Mouse (Mus musculus) macrophage (primary cell): ENCODE data around the gene Atp5e. TPM values are rescaled to one million over a fixed set of nuclear protein-coding genes. Genes with fewer than 3 reads are reported as not detected.

ENCODE experiments used
- H3K27ac ChIP-seq: fragments of 350-480 bp; formaldehyde crosslinking; 2 replicates; pipeline ENCODE4 v1.9.0; 2021
- H3K36me3 ChIP-seq: fragments of 350-480 bp; formaldehyde crosslinking; 2 replicates; pipeline ENCODE4 v1.9.0; 2021; ENCODE audit errors: inconsistent target
- H3K4me3 ChIP-seq: fragments of 350-480 bp; formaldehyde crosslinking; 2 replicates; pipeline ENCODE4 v1.9.0; 2021; ENCODE audit errors: inconsistent target
- H3K79me2 ChIP-seq: fragments of 350-480 bp; formaldehyde crosslinking; 2 replicates; pipeline ENCODE4 v1.9.0; 2021; ENCODE audit errors: inconsistent target
- WGBS: methylation state at CpG from one replicate; pipeline ENCODE4 v1.1.7; 2026; ENCODE audit warnings: inconsistent platforms; ENCODE audit not compliant: missing documents; 5-methylcytosine and 5-hydroxymethylcytosine counted together
- polyA plus RNA-seq: library from polyadenylated mRNA; stranded (reverse); fragments of 250-400 nt; gene quantifications from 3 replicates; pipeline ENCODE4 v1.2.4, GENCODE M21; 2018; ENCODE audit warnings: inconsistent platforms

Atp5e gene
- polyA plus RNA-seq, 1 experiment from 2014 or later = 62.0 TPM

DNA sequence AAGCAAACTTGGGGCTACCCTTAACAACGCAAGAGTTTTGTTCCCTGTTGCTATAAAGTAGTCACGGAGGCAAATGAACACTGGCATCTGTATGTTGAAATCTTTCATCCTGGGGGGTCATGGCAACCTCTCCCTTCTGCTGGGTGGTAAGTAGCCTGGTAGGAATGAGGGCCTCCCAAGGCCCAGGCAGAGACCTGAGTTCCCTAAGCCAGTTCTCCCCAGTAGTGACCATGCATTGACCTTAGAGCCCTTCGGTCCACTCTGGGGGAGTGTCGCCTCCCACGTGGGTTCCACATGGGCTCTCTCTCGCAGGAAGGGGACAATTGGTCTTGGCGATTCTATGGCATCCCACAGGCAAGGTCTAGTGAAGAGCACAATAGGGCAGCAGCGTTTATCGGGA, 23.9 kb downstream of the Atp5e start:
- H3K27ac ChIP-seq = peak overlapping the region; percentile 94
- 73% methylated on average over 9 of the region's 9 CpGs for WGBS
- peaks cover 10% of the 10 kb centered on the region for H3K36me3 ChIP-seq
- peaks cover 38% of the 10 kb centered on the region for H3K79me2 ChIP-seq
- H3K4me3 ChIP-seq = no peak overlapping the region

DNA sequence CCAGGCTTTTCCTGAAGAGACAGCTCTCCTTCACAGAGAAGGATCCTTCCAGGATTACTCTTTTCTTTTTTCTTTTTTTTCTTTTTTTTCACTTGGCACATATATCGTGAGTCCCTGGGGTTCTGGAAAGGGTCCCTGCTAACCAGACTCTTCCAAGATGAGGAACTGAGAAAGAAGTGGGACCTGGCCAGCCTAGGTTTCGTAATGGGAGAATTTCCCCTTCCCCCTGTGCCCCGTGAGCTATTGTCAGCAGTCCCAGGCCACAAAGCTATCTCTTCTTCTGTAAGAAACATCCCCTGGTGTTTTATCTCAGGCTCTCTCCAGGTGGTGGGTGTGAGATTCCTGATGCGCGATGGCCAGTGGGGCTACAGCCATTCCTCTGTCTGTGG, 24.5 kb downstream of the Atp5e start:
- H3K4me3 ChIP-seq = peak overlapping the region; percentile 17; the same call in 1 of the 2 replicates

DNA sequence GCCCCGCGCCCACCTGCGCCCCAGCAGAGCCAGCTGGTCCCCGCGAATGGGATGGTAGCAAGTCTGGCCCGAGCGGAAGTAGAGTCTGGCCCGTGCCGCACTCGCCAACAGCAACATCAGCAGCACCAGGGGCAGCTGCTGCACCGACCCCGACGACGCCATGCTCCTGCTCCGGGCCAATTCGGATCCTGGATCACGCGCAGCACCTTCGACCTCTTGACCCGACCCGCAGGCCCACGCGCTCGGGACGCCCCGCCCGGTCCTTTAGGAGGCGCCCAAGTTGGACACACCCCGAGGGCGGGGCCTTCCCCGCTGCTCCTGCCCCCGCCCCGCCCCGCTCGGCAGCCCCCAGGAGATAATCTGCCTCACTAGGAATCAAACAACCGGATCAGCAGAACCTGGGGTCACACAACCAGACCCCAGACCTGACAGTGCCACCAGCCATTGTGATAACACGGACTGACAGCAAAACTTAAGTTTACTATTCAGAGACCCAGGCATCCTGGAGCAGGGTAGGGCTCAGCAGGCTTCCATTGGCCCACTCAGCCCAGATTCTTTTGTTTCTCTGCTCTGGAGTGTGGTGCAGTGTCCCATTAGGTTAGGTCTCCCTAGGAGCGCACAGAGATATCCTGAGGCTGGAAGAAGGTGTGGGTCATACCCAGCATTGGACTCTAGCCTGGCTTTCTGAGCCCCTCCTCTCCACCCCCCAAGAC, 25.0 kb downstream of the Atp5e start, which contains the start of gene Ctsz:
Gene Ctsz (minus strand): TSS at position 303 of the 713 bp plus-strand sequence.
- Histone ChIP-seq H3K27ac (peak within 1 kb of the TSS; percentile 99), H3K4me3 (peak within 1 kb of the TSS; percentile 91), H3K36me3 (peaks cover 19% of the 10 kb centered on the region), H3K79me2 (peaks cover 49% of the 10 kb centered on the region)
- WGBS = 2% methylated on average over 34 of the region's 38 CpGs

More for the DNA sequence above, 24.5 kb downstream of the Atp5e start:
- Histone ChIP-seq H3K27ac (peak overlapping the region; percentile 94), H3K79me2 (peaks cover 43% of the 10 kb centered on the region), H3K36me3 (peaks cover 15% of the 10 kb centered on the region)
- 10% methylated on average over 5 of the region's 5 CpGs for WGBS

DNA sequence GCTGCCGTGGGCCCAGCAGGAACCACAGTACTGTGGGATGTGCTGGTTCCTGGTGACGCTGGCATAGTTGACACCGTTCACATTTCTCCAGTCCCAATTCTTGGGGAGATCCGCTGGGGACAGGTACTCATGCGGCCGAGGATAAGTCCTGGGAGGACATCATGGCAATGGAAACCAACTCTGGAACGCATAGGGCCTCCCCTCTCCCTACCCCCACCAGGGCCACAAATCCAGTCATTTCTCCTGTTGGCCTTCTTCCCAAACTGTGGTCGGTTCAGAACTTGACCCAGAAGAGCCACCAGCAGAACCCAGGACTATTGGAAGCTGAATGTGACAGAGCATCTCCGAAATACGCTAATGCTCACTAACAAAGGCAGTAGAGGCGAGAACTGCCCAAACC, 25.7 kb downstream of the Atp5e start:
- Histone ChIP-seq H3K36me3 (peaks cover 25% of the 10 kb centered on the region), H3K79me2 (peaks cover 56% of the 10 kb centered on the region), H3K27ac (peak overlapping the region; percentile 99), H3K4me3 (peak overlapping the region; percentile 91)
- 43% methylated on average over 11 of the region's 11 CpGs for WGBS

DNA sequence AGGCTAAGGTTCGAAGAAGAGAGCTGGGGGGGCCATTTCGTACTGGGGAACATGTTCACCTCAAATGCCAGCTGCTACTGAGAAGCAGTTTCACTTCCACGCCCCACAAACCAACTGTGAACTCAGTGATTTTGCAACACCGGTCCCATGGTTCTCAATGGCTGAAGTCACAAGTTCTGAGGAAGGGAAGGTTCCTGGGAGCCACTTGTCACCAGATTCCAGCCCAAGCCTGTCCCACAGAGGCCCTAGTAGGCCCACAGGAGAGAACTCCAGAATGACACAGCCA, 26.3 kb downstream of the Atp5e start:
- Histone ChIP-seq H3K79me2 (peaks cover 61% of the 10 kb centered on the region), H3K4me3 (peak overlapping the region; percentile 91), H3K36me3 (peaks cover 29% of the 10 kb centered on the region), H3K27ac (peak overlapping the region; percentile 99)
- 3% methylated on average over 4 of the region's 4 CpGs for WGBS

DNA sequence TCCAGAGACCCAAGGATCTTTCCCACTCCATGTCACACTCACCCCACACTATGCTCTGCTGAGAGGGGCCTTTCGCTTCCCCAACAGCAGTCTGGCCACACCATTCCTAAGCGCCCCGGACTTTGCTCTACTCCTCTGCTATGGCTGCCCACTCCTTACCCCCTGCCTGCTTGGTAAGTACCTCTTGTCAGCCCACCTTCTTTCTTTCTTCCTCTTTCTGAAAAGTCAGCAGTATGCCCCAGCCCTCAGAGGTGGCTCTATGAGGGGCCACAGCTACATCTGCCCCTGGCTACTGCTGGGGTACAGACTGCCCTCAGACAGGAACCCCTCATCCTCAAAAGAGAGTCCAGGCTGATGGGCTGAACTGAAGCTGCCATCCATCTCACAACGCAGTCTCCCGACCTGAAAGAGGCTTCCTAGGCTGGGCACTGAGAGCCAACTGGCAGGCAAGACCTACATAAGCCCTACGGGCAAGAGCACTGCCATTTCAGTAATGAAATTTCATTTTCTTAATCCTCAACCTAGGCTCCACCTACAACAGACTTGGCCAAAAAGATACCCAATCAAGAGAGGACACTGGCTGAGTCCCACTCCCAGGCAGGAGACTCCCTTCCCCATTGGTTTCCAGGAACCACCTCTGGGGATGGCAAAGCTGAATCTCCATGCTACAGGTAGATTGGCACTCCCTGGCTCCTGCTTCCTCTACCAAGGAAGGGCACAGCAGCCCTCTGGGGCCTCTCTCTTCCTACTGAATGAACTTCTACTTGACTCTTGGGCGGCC, 26.8 kb downstream of the Atp5e start:
- WGBS = 28% methylated on average over 4 of the region's 7 CpGs
- H3K4me3 ChIP-seq = peak overlapping the region; percentile 91
- H3K27ac ChIP-seq = peak overlapping the region; percentile 99
- H3K79me2 ChIP-seq = peaks cover 66% of the 10 kb centered on the region
- H3K36me3 ChIP-seq = peaks cover 34% of the 10 kb centered on the region

DNA sequence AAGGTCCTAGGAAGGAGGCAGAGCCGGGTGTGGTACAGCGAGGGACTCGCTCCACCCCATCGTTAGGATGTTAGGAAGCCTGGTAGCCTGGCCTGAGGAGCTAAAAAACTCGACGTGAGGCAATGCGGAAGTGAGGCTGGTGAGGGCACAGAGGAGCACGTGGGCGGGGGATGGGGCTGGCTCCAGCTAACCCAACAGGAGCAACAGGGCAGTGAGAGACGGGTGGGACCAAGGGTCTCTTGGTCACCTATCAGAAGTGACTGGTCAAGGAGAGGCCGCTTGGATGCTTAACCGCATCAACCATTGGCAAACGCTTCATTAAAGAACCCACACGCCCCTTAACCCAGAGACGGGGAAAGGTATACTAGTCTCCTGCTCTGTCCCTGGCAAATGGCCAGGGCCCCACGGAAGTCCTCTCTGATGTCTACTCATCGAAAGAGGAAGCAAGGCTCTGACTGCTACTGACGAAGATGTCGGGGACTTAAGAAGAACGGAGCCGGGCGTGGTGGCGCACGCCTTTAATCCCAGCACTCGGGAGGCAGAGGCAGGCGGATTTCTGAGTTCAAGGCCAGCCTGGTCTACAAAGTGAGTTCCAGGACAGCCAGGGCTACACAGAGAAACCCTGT, 27.7 kb downstream of the Atp5e start:
- H3K4me3 ChIP-seq = peak overlapping the region; percentile 91
- H3K27ac ChIP-seq = peak overlapping the region; percentile 99
- 34% methylated on average over 17 of the region's 26 CpGs for WGBS
- peaks cover 43% of the 10 kb centered on the region for H3K36me3 ChIP-seq
- H3K79me2 ChIP-seq = peaks cover 76% of the 10 kb centered on the region

DNA sequence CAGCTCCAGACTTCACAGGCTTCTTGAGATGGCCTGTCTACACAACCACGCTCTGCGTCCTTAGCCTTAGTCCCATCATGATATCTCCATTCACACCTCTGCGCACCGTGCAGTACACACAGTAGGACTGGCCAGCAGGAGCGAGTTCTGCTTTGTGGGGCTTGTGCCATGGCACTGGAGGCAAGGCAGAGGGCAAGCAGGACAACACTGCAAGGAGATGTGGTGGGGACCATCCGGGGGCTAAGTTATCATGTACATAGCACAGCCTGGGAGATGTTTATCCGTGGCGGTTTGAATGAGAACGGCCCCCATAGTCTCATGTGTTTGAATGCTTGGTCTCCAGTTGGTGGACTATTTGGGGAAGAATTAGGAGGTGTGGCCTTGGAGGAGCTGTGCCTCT, 29.0 kb downstream of the Atp5e start:
- H3K27ac ChIP-seq = no peak overlapping the region
- WGBS = 98% methylated on average over 9 of the region's 9 CpGs
- H3K4me3 ChIP-seq = no peak overlapping the region
- peaks cover 88% of the 10 kb centered on the region for H3K79me2 ChIP-seq
- peaks cover 55% of the 10 kb centered on the region for H3K36me3 ChIP-seq

DNA sequence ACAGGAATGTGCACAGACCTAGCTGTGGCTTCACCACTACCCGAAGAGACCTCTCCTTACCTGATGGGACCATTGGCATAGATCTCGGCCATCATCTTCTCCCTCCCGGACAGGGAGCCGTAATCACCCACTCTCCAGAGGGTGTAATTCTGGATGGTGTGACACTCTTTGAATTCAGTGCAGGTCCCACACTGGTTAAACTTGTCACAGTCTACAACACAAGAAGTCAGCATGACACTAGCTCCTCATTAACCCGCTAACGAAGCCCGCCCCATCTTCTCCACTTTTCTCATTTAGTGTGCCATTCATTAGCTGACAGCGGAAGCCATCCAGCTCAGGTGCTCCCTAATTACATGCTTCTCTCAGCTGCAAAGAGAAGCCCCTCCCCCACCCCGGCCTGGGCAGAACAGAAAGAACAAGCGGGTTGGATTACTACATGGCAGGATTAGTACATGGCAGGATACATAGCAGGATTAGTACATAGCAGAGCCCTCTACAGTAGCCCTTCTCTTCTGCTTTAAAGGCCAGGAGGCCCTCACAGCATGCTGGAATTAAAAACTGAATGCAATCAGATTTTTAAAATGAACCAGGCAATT, 34.8 kb downstream of the Atp5e start:
- Histone ChIP-seq H3K4me3 (no peak overlapping the region), H3K36me3 (peaks cover 74% of the 10 kb centered on the region)
- WGBS = 91% methylated on average over 10 of the region's 10 CpGs

DNA sequence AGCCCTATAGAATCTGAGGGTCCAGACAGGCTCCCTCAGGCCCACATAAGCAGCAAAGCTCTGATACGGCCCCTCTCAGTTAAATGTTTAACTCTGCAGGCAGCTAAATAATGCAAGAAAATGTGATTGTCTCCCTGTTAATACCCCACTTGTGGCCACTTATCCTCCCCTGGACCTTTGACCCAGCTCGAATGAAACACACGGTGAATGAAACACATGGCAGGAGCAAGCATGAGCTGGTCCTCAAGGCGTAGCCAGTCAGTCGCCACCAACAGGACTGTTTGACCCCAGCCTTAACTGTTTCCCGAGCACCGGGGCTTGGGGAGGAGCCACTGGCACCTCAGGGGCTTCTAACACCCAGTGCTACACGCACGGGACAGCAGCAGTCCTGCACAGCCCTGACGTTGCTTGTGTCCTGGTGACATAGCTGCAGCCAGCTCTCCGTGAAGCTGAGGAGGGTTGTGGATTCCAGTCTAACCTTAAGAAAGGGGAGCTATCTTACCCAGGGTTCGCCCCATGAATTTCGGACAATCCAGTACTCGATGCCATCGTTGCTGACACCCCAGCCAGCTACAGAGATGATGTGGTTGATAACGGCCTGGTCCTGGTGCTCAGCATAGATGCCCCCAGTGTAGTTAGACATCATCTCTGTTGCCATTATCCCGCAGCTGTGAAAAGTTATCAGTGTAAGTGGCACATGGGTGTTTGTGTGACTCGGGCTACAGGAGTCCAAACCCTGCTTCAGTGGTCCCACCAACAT, 35.6 kb downstream of the Atp5e start:
- 97% methylated on average over 16 of the region's 18 CpGs for WGBS
- peaks cover 45% of the 10 kb centered on the region for H3K79me2 ChIP-seq
- no peak overlapping the region for H3K27ac ChIP-seq
- H3K4me3 ChIP-seq = no peak overlapping the region
- H3K36me3 ChIP-seq = peaks cover 68% of the 10 kb centered on the region

More for the DNA sequence above, 34.8 kb downstream of the Atp5e start:
- peaks cover 54% of the 10 kb centered on the region for H3K79me2 ChIP-seq
- no peak overlapping the region for H3K27ac ChIP-seq

DNA sequence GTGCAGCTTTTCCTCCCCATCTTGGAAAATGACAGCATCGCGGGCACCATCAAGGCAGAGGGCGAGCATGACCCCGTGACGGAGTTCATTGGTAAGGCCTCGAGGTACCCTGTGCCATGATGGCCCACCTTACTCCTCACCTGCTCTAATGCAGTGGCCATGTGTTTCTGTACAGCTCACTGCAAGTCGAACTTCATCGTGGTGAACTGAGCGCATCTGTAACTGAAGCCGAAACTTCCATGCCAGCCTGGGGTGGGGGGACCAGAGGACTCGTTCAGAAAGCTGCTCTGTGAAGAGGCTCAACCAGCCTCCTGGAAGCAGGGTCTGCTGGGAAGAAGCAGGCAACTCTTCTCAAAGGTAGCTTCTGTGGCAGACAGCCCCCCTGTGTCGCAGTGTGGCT, 37.0 kb downstream of the Atp5e start:
- Histone ChIP-seq H3K4me3 (no peak overlapping the region), H3K36me3 (peaks cover 61% of the 10 kb centered on the region), H3K27ac (no peak overlapping the region), H3K79me2 (peaks cover 31% of the 10 kb centered on the region)
- WGBS = 92% methylated on average over 9 of the region's 12 CpGs

DNA sequence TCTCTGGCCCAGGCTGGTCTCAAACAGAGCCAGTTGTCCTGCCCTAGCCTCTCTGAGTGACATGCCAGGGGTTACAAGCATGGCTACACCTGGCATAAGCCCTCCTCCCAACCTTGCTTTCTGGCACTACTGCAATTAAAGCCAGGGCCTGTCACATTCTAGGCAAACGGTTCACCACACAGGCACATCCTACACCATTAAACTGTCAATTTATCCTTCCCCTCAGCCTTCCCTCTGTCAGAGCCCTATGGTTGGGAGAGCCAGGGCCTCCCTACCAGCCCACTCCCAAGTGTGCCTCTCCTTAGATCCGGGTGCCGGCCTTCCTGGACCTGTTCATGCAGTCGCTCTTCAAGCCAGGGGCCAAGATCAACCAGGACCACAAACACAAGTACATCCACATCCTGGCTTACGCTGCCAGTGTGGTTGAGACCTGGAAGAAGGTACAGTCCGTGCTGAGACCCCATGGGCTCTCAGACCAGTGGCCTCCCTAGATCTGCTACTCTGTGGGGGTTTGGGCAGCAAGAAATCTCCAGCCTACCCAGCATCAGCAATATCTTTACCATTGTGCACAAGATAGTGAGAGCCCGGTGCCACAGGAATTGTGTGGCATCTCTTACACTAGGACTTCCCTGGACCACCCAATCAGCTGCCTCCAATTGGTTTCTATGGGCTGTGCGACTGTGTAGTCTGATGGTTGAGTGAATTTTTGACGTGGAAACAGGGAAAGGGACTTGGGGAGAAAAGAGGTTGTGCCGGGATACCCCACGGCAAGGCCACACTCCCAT, 39.4 kb downstream of the Atp5e start:
- Histone ChIP-seq H3K79me2 (peaks cover 8% of the 10 kb centered on the region; the same call in 1 of the 2 replicates), H3K4me3 (no peak overlapping the region), H3K36me3 (peaks cover 56% of the 10 kb centered on the region), H3K27ac (no peak overlapping the region)
- 92% methylated on average over 11 of the region's 11 CpGs for WGBS

DNA sequence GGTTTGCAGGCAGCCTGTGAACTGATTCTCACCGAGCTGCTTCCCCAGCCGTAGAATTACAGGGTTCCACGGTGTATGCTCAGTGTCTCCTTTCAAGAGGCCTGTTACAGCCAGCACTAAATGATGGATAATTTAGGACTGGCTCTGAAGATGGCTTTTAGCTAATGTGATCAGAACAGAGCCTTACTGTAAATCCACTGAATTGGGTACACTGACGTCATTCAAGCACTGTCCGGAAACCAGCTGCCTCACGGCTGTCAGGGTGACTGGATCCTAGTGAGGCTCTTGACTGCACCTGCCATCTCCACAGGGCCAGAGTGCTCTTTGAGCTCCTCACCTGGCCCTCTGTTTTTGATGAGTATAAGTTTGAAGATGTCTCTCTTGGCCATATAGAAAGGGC, 42.8 kb downstream of the Atp5e start:
- no peak overlapping the region for H3K27ac ChIP-seq
- H3K4me3 ChIP-seq = no peak overlapping the region
- peaks cover 23% of the 10 kb centered on the region; the same call in 1 of the 2 replicates for H3K36me3 ChIP-seq
- peaks cover 24% of the 10 kb centered on the region for H3K79me2 ChIP-seq
- WGBS = 95% methylated on average over 6 of the region's 6 CpGs
